Mouse (Mus musculus): ENCODE results near the gene Commd8.
"Not testable (repeated sequence)": the region's sequence is repeated elsewhere in the genome, so short reads cannot be mapped to it uniquely, and the experiment has no call there.

The Commd8 gene

GRCm38 (mm10) chr5:72168285-72168621 is 264 bp upstream of the Commd8 start:
- DNase-seq (ENCODE audit: low read depth): no peak

DNA sequence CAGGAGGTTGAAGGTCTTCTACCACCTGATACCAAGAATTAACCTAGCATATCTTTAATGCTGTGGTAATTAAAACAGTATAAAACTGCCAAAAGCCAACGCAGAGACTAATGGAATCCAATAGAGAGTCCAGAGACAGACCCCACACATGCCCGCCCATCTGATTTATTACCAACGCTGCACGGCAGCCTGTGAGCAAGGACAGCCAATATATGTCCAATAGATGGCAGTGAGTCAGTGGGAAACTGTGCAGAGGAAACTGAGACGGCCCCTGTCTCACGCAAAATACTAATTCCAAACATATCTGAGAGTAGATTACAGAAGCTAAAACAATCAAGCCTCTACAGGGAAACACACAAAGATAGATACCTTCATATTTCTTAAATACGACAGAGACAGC is 3.6 kb downstream of the Commd8 start:
- no peak for DNase-seq (ENCODE audit: low read depth)

DNA sequence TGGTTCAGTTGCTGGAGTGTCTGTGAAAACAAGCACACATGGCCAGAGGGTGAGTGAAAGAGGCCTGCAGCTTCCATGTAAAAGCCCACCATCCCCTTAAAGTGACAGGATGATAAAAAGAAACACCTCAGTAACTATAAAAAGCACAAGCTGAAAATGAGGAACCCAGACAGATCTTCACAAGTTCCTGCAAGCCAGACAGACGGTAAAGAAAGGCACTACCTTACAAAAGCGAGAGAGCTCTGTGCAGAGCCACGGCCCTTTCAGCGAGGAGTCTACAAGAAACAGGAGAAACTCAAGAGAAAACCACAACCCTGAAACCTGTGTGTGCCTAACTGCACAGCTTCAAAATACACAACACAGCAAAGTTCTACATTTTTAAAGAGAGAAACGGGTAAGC is 5.1 kb downstream of the Commd8 start:
- peak; percentile 25 for DNase-seq (ENCODE audit: low read depth)

DNA sequence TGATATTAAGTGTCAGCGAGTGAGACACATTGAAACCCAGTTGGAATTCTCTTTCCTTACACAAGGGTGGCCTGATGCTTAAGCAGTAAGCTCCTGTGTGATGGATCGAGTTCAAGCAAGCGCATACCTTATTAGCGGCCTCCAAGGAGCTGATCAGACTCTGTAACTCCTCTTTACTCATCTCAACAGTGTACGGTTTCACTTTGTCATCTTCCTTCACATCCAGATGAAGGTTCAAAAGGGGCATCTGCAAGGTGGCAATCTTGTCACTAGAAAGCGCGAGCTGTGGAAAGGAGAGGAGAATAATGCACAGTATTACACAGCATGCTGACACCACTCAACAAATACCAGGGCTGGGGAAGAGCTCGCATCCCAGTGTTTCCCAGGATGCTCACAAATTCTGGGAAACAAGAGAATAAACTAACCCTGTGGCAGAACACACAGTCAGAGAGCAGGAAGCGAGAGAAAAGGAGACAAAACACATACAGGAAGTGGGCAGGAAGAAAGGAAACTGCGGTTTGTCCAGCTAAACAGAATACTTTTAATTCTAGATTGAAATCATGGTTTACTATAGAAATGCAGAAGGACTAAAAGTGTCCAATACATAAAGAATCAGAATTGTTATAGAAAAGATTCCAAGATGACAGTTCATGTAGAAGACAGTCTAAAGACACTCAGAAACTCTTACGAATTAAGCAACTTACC is 7.1 kb downstream of the Commd8 start:
- DNase-seq (ENCODE audit: low read depth): peak; percentile 65

DNA sequence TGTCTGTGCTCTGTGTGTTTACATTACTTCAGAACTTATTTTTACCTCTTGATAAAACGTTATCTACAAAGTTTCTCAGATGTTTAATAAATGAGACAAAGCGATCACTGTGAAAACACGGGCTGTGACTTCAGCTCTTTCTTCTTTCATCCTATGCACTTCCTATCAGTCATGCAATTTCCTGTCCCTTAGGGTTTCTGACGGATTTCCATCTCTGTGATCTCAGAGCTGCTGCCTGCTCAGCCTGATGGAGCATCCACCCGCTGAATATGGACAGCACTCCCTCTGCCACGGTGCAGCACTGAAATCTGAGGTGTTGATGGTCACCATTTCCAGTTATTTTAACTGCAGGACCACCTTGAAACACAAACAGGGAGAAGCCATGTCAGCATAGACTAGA is 8.5 kb downstream of the Commd8 start:
- peak; percentile 18 for DNase-seq (ENCODE audit: low read depth)

DNA sequence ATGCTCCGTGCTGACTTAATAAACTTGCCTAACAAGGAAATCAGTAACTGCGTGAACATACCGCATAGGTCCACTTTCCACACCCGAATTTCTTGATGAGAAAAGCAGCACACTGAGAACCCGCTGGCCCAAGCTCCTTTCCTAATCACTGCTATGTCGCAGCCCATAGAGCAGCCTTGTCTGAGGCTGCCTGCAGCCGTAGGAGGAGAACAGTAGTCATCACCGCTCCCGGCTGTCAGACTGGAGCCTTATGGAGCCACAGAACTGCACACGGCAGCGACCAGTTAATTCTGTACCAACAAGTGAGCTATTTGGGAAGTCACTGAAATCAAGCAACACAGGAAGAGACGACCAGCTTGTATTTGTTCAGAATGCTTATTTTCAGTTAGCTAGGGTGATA is 9.3 kb downstream of the Commd8 start:
- no peak for DNase-seq (ENCODE audit: low read depth)

GRCm38 (mm10) chr5:72156598-72156997 is 11.4 kb downstream of the Commd8 start:
- DNase-seq (ENCODE audit: low read depth): peak; percentile 28

DNA sequence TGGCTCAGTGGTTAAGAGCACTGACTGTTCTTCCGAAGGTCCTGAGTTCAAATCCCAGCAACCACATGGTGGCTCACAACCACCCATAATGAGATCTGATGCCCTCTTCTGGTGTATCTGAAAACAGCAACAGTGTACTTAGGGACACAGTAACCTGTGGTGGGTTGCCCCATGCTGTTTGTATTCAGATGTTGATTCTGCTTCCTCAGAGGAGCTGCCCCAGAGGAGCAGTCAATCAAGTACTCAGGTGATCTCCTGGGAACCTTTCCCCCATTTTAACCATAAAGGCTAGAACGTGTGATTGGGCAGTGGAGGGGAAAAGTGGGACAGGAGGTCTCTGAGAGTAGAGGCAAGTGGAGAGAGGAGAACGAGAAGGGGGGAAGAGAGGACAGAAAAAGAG is 12.3 kb downstream of the Commd8 start:
- not testable (repeated sequence) for DNase-seq (ENCODE audit: low read depth)

- DNase-seq (ENCODE audit: low read depth): no peak
Observed at GRCm38 (mm10) chr5:72150870-72151269, 17.1 kb downstream of the Commd8 start.

DNA sequence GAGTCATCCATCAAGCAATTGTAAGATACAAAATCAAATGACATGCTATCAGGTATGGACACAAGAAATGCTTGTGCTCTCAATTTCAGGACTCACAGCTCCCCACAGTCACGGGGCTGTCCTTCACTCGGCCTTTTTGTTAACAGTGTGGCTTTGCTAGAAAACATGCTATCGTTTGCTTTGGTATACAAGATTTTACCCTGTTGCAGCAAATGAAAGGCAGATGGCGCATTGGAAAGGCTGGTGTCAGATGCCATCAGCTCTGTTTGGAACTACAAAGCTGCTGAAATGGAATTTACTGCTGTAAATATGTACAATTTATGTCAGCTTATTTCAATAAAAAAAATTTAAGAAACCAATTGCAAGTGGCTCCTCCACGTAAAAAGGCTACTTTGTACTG is 19.3 kb downstream of the Commd8 start:
- no peak for DNase-seq (ENCODE audit: low read depth)

- no peak for DNase-seq (ENCODE audit: low read depth)
Observed at GRCm38 (mm10) chr5:72139619-72140018, 28.4 kb downstream of the Commd8 start.

DNA sequence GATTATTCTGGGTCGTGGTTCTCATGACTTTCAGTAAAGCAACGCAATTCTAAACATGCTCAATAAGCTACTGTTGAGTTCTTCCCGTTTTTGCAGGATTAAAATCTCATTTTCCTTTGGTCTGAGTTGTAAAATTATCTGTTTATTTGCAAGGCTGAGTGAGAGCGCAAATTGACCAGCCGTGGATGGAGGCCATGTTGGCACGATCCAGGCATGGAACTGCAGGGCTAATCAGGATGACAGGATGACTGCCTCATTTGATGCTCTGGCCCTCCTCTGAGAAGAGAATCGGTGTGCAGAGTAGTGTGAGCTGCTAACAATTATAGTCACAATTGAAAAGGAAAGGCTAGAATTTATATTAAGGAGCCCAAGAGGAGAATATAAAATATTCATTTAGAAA is 29.7 kb downstream of the Commd8 start:
- no peak for DNase-seq (ENCODE audit: low read depth)

- no peak for DNase-seq (ENCODE audit: low read depth)
Observed at GRCm38 (mm10) chr5:72133906-72134305, 34.1 kb downstream of the Commd8 start.

GRCm38 (mm10) chr5:72126681-72127080 is 41.3 kb downstream of the Commd8 start:
- no peak for DNase-seq (ENCODE audit: low read depth)

- peak; percentile 51 for DNase-seq (ENCODE audit: low read depth)
Observed at GRCm38 (mm10) chr5:72122414-72123037, 45.5 kb downstream of the Commd8 start.
